Mouse (Mus musculus) mouse trophoblast stem cell (cell line): ENCODE results near the gene Ptpn7.

Experiments
- in situ Hi-C, 2 experiments: fragments of 300-500 bp; cut with MseI, MboI; formaldehyde crosslinking; loops; 2 replicates in 1 of 2; 3 replicates in 1 of 2; pipeline ENCODE4 v1.15.1; 2025

The Ptpn7 gene

DNA sequence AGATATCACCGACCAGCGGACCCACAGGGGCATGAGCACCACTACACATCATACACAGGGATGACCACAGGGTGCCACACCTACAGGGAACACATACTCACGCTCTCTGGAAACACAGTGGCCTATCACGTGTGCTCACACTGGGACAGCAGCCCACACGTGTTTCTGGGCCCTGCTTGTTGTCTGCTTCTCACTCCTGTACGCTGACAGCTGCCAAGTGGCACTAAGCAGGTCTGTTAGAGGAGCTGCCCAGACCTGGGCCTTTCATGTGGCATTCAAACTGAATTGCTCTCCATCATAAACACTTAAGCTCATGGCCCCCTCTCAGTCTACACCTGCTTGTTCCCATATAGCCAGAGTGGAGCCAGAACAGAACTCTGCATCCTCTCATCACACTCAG lies 23.8 kb downstream of the Ptpn7 start:
- in situ Hi-C loops: no loop called here

DNA sequence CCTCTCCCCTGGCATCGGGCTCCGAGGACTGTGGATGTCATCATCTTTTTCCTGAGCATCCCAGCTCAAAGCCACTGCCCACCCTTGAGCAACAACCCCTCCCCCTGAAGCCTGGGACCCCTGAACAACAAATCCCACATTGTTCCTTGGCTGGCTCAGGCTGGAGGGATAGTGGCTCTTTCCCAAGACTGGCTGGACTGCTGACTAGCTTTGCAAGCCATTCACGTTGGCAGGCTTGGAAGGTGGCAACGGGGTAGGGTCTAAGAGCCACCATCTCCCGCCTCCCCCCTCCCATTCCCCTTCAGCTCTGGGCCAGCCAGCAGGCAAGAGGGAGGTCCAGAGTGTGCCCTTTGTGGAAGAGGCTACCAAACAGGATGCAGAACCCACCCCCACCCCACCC lies 26.1 kb downstream of the Ptpn7 start:
- in situ Hi-C loops: no loop called here

DNA sequence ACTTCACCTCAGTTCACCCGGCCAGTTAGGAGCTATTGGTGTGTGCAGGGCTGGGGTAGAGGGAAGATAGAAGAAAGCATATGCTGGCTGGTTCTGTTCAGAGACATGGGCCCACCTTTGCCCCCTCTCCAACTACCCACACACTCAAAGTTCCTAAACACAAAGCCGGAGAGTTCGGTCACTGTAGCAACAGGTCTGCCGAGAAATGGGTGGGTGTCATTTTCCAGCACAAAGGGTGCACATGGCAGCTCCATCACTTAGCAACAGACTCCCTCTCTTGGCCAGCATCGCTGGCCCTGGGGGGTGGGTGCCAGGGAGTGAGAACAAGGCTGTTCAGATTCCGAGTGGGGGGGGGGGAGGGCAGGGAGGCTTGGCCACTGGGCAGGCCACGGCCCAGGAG lies 26.6 kb downstream of the Ptpn7 start:
- in situ Hi-C loops: no loop called here

DNA sequence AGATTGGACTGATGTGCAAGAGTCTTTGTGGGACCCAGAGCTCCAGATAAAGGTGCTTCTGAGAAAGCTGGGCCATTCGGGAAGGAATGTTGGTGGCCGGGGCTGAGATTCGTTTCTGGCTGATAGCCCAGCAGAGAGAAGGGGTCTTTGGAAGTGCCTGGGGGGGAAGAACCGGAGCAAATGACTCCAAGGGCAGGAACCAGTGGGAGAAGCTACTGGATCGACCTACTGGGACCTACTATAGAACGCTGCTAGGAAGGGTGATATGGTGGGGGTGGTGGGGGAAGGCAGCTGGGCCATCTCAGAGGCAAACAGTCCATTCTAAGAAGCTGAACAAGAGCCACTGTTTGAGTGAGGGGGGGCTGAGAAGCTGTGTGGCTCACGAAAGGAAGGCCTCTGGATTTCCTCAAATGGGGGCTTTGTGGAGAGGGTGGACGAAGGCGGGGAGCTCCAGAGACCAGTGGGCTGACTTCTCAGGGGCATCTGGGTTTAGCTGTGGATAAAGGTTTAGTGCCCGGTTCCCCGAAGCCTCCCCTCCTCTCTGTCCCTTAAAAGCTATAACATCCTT lies 27.1 kb downstream of the Ptpn7 start:
- in situ Hi-C loops: no loop called here

DNA sequence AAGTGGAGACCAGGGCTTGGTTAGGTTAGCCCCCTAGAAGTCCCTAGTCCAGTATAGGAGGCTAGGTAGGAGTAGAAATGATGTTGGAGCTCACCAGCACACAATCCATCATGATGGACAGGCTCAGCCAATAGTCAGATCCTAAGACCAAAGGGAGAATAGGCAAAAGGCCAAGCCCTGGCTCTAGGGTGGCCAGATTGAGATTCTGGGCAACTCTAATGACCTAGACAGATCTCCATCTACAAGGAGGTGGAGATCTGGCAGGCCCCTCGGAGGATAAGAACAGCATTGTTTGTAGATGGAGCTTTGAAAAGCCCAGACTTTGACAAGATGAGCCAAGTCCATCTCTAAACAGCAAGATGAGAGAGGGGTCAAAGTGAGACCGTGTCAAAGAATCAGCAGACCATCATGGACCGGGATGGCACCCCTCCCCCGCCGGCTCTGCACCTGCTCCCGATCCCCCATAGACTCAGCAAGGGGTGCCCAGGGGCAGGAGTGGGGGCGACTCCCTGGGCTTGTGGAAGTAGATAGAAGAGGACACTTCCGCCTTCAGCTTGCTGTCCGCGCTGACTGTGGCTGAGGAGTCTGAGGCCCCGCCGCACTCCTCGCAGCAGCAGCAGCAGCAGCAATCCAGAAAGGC lies 28.0 kb downstream of the Ptpn7 start:
- in situ Hi-C loops: no loop called here

DNA sequence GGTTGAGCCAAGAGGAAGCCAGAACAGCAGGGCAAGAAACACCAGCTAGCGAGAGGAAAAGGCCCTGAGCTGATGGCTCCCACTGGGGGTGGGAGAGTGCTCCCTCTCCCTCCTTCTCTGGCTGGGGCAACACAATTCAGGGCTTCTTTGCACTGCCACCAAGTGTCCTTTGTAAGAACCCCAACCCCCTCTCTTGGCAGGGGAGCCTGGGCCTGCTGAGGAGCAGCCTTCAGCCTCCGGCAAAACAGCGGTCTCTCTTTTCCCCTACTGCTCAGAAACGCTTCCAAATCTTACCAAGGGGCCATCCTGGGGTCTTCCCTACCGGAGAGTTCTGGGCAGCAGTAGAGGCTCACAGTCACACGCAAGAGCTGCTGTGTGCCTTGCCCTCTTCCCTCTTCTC lies 30.2 kb downstream of the Ptpn7 start:
- in situ Hi-C loops: no loop called here

DNA sequence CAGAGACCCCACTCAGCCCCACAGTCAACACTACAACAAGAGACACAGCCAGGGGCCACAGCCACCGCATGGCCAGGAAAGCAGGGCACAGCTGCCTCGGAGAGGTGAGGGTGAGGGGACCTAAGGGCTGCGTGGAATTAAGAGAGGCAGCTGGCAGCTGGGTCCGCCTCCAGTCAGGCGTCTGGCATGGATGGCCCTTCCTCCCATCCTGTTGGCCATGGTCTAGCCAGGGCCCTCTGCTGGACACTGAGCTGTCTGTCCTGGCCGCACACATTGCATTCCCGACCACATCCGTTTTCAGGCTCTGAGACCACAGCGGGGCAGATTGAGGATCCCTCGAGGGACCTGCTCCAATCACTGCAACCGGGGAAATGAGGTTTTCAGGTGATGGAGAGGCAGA lies 34.9 kb downstream of the Ptpn7 start, which contains the start of gene Gpr37l1:
Gene Gpr37l1 (minus strand): TSS at position 247 of the 400 bp plus-strand sequence.
- in situ Hi-C loops: no loop called here

DNA sequence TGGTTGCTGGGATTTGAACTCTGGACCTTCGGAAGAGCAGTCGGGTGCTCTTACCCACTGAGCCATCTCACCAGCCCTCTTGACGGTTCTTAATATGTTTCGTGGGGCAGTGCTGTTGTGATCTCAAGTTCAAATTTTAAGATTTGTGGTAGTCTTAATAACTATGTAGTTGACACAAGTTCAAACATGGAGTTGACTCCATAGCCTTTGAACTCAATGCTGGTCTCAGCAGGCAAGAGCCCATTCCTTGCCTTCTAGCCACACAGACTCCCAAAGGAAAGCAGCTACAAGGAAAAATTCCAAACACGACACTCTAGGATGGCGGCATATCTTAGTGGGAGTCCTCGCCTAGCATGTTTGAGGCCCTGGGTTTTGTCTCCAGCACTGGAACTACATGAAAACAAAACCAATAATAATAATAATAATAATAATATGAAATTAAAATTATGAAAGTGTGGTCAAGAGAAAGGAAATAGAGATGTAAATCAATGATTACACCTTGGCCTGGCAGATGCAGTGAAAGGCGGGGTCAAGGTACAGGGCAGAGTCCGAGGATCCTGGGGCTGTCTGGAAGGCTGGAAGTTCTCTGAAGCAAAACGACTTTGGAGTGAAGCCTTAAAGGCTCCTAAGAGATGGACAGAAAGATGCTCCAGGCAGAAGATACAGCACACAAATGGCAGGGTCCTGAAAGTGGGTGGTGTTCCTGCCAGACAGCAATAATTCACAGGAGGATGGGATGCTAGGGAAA lies 36.1 kb downstream of the Ptpn7 start:
- in situ Hi-C loops: no loop called here

DNA sequence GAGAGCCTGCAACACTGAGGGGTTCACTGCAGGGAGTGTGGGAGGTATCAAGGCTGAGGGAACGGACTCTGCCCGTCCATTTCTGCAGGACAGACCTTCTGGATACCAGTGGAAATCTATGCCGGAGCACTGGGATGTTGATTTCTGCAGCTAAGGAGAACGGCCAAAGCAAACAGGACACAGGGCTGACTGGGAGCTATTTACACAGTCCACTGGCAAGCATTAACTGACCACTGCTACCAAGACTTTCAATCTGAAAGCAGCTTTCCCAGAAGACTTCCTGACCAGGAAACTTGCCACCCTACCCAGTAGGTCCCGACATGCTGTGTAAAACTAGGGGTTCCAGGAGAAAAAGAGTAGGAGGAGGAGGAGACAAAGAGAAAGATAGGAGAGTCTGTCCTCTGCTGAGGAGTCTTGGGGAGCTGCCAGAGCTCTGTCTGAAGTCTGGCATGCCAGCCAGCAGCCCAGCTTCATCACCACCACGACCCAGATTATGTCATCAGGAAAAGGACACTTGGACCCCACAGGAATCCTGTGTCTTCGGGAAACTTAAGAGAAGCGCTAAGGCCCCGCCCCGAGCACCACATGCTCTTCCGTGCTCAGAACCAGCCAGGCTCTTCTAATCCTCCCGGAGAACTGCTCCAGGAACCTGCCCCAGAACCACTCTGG lies 37.2 kb downstream of the Ptpn7 start:
- in situ Hi-C loops: loop anchor here (5.0 kb wide), 2 partner anchors 193 to 198 kb away; no protein-coding TSS in a partner anchor

DNA sequence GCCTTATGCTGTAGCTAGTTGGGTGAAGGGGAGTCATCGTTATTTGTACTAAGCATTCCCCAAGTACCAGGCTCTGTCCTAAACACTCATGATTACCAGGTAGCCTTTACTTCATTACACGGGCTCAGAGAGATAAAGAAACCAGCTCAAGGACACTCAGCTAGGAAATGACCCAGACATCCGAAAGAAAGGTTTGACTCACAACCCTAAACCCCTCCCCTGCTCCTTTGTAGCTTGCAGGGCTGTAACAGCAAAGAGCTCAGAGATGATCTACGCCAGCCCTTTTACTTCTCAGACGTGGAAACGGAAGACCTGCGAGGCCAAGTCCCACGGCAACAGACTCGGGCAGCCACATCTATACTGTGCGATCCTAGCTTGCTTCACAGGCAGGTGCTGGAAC lies 37.8 kb downstream of the Ptpn7 start:
- in situ Hi-C loops: loop anchor here (5.0 kb wide), 2 partner anchors 192 to 197 kb away; no protein-coding TSS in a partner anchor

DNA sequence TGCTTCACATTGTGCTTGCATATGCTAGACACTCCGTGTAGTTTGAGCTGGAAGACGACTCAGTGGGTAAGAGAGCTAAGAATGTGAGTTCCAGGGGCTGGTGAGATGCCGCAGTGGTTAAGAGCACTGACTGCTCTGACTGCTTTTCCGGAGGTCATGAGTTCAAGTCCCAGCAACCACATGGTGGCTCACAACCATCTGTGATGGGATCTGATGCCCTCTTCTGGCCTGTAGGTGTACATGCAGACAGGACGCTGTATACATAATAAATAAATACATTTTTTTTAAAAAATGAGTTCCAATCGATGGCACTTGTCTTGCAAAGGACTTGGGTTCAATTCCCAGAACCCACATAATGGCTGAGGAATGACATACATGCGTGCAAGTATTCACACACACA lies 38.7 kb downstream of the Ptpn7 start:
- in situ Hi-C loops: loop anchor here (5.0 kb wide), 2 partner anchors 191 to 196 kb away; no protein-coding TSS in a partner anchor

DNA sequence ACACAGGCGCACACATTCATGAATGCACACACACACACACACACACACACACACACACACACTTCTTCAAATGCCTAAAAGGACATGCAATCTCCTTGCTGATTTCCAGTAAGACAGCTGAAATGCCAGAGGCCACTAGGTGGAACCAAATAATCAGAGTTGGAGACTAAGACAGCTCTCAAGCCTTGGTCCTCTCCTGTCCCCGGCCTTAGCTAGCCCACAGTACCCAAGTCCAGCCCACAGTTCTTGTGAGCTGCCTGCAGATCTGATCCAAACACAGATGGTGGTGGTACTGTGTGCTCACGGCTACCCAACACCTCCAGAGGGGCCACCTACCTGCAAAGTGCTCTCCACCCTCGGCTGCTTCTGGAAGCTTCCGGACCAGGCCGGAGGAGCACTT lies 39.5 kb downstream of the Ptpn7 start:
- in situ Hi-C loops: loop anchor here (5.0 kb wide), 2 partner anchors 190 to 195 kb away; no protein-coding TSS in a partner anchor

DNA sequence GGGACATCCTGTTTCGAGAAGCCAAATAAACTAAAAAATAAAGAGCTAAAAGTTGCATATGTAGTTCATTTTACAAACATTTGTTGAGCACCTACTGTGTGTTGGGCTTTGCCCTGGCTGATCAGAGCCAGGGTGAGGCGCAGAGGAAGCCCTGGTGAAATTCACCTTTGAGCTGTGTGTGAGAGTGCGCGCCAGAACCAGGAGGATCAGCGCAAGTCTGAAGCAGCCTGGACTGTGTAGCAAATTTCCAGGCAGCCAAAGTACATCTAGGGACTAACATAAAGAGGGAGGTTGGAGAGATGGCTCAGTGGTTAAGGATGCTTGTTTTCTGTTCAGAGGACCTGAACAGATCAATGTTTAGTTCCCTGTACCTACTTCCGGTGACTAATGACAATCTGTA lies 40.8 kb downstream of the Ptpn7 start:
- in situ Hi-C loops: loop anchor here (5.0 kb wide), 2 partner anchors 189 to 194 kb away; no protein-coding TSS in a partner anchor

DNA sequence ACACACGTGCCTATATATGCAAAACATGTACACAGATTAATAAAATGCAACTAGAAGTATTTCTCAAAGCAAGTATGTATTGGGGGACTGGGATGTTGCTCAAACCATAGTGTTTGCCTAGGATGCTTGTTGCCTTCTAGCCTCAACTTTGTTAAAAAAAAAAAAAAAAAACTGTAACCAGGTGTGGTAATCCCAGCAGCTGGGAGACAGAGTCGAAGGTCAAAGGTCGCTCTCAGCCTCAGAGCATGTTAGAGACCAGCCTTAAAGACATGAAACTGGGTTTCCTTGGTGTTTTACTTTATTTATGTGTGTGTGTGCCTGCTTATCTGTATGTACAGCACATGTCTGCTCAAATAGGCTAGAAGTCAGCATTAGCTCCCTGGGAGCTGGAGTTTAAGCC lies 42.7 kb downstream of the Ptpn7 start:
- in situ Hi-C loops: loop anchor here in 1 of 2 experiments (5.0 kb wide), 1 partner anchor 77 kb away; no protein-coding TSS in a partner anchor

DNA sequence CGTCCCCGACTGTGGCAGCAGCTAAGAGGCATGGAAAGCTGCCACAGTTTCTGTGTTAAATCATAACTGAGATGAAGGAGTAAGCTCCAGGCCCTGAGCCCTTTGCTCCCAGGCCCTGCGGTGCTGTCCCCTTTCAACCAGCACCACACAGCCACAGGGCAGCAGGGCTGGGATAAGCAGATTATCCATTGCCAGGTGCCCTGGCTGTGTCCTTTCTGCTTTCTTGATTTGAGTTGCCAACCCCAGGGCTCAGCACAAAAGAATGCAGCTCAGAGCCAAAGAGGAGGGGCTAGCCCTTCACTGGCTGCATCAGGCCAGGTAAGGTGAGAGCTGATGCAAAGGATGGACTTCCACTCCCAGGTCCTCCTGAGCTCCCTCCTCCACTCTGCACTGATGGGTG lies 45.2 kb downstream of the Ptpn7 start:
- in situ Hi-C loops: loop anchor here in 1 of 2 experiments (5.0 kb wide), 1 partner anchor 75 kb away; no protein-coding TSS in a partner anchor

DNA sequence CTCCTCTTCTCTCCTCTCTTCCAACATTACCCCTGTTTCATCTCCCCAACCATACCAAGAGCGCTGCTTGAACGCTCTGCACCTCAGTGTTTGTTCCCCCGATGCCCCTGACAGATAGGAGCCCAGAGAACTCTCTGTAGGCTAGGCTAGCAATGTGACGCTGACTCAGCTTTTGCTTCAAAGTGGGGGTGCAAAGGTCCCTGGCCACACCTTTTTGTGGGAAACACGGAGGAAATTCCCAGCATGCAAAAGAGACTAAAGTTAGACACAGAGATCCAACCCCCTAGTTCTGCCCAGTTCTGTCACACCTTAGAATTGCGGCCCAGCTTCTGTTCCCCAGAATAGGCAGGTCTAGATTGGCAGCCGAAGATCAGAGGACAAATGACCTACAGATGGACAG lies 46.4 kb downstream of the Ptpn7 start:
- in situ Hi-C loops: loop anchor here in 1 of 2 experiments (5.0 kb wide), 1 partner anchor 73 kb away; no protein-coding TSS in a partner anchor

DNA sequence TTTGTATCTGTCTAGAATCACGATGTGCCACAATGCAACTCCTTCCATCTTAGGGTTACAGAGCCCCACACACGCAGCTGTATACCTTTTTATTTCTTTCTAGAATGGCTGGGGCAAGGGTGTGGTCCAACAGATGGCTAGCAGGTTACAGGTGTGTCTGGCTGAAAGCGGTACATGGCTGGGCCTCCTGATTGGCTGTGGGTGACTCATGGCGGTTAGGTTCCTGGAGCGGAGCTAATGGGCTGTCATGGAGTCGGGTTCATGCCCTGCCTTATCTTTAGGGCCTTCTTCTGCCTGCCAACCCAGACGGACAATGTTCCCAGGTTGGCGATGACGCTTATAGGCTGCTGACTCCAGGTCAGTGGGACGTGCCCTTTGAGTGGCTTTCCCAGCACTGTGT lies 48.3 kb downstream of the Ptpn7 start:
- in situ Hi-C loops: no loop called here

DNA sequence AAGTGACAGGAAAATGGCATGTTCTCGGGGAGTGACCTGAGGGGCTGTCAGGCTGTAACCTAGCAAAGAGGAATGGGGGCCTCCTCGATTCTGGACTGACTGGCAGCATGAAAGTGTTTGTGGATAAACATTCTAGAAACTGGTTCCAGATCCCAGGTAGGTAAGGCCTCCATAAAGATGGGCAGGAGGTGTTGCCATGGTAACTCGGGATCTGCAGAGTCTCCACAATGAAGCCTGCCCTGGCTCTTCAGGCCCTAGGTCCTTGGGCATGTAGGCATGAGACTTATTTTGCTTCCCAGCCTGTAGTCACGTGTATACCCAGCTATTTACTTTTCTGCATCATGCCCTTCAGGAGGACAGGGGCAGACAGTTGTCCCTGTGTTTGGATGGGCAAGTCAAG lies 48.8 kb downstream of the Ptpn7 start:
- in situ Hi-C loops: no loop called here

DNA sequence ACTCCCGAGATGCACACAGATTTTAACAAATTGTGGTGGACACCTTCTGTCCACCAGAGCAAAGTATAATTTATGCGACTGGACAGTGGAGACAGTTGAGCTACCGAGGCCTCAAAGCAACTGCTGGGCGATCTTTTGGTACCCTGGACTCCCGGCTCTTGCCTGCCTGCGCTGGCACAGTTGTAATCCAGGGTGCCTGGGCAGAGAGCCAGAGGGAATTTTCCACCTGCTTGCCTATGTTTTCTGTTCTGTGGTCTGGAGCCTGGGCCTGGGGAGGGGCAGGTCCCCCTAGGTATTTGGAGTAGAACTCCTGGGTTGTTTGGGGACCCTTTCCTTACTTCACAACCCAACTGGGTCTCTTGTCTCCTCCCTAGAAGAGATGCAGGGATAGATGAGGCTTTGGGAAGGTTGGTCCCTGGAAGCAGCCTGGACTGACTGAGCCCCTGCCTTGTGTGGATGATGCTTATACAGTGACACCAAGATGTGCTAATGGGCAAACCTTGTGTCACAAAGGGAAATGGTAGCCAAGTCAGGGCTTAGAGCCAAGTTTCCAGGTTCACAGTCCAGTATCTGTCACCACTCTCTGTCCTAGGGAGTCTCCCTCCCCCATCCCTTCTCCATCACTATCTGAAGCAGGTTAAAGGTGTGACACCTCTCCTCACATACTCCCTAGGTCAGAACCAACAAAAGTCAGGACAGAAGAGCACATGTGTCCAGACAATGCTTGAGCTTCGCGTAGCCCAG lies 49.6 kb downstream of the Ptpn7 start:
- in situ Hi-C loops: no loop called here

DNA sequence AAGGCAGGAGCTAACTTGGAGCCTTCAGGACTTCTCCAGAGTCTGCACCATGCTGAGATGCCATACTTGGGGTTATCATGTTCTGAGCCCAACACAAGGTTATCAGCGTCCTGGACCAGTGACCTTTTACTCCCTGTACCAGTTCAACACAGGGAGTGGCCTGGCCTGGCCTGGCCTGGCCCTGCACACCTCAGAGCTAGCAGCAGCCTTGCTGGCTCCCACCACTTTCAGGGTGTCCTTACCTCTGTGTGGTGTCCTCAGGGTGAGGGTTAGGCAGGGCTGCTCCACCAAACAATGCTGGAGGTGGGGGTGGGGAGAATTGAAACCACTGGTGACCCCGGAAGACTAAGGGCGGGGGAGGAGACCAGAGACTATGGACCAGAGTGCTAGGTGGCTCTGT lies 50.5 kb downstream of the Ptpn7 start:
- in situ Hi-C loops: no loop called here

DNA sequence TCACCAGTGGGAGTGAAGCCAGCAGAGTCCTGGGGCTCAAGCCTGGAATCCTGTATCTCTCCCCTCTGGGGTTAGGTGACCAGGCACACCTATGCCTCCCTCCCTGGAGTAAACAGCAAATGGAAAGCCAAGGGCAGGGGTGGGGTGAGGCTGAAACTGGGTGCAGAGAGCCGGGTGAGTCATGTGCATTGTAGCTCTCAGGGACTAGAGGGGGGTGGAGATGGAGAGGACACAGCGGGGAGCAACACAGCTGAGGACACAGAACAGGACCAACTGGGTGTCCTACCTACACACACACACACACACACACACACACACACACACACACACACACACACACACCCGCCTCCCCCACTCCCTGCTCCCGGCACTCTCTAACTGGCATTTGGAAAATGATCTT lies 50.9 kb downstream of the Ptpn7 start:
- in situ Hi-C loops: no loop called here
